Mouse (Mus musculus) ES-Bruce4 (cell line): ENCODE results near the gene Rab11fip3. TPM values are rescaled to one million over a fixed set of nuclear protein-coding genes. Genes with fewer than 3 reads are reported as not detected.

Experiments used
- H3K27ac ChIP-seq: 2 replicates; pipeline ENCODE4 v1.5.1; 2012; ENCODE audit warnings: low read length, inconsistent platforms; ENCODE audit not compliant: insufficient read depth
- H3K27me3 ChIP-seq: 2 replicates; pipeline ENCODE4 v1.6.1; 2012; ENCODE audit warnings: mild to moderate bottlenecking, low read length, inconsistent platforms; ENCODE audit not compliant: control insufficient read depth, poor library complexity, insufficient read depth, severe bottlenecking
- H3K36me3 ChIP-seq: 2 replicates; pipeline ENCODE4 v1.6.1; 2012; ENCODE audit warnings: inconsistent platforms, mild to moderate bottlenecking, low read length, moderate library complexity; ENCODE audit not compliant: control insufficient read depth, poor library complexity, insufficient read depth, severe bottlenecking
- H3K4me1 ChIP-seq: one replicate; pipeline ENCODE4 v1.8.1; 2011; ENCODE audit warnings: low read length; ENCODE audit not compliant: control insufficient read depth, insufficient read depth
- H3K4me3 ChIP-seq: 2 replicates; pipeline ENCODE4 v1.5.1; 2011; ENCODE audit warnings: low read depth, mild to moderate bottlenecking, low read length
- H3K9ac ChIP-seq: 2 replicates; pipeline ENCODE4 v1.6.1; 2012; ENCODE audit warnings: low read depth, mild to moderate bottlenecking, inconsistent platforms; ENCODE audit not compliant: poor library complexity, severe bottlenecking
- H3K9me3 ChIP-seq: replicated peaks from 2 replicates; pipeline ENCODE4 v1.6.1; 2012; ENCODE audit warnings: mild to moderate bottlenecking, low read length, inconsistent platforms; ENCODE audit not compliant: control insufficient read depth, poor library complexity, insufficient read depth, severe bottlenecking
- CTCF ChIP-seq: IDR thresholded peaks from one replicate; pipeline ENCODE4 v1.8.1; 2011; ENCODE audit warnings: low read depth, low read length
- EP300 ChIP-seq: IDR thresholded peaks from 2 replicates; pipeline ENCODE4 v1.6.1; 2011; ENCODE audit warnings: low read depth, low read length; ENCODE audit not compliant: insufficient read depth
- POLR2A ChIP-seq: IDR thresholded peaks from one replicate; pipeline ENCODE4 v1.8.1; 2011; ENCODE audit warnings: low read length; ENCODE audit not compliant: insufficient read depth
- polyA plus RNA-seq: library from polyadenylated mRNA; stranded (reverse); fragments of >200 nt; gene quantifications from 2 replicates; pipeline ENCODE4 v1.2.4, GENCODE M21; 2011; ENCODE audit warnings: low read depth; ENCODE audit not compliant: missing spikeins, insufficient read depth, insufficient read length

Gene Rab11fip3
- polyA plus RNA-seq, 1 experiment: 27.5 TPM

GRCm38 (mm10) chr17:25984556-25985305 is 84.6 kb downstream of the Rab11fip3 start:
- Histone ChIP-seq H3K27ac (no peak overlapping the region), H3K27me3 (no peaks in the 10 kb centered on the region), H3K9me3 (no peaks in the 10 kb centered on the region), H3K4me1 (peaks cover 2% of the 10 kb centered on the region), H3K4me3 (peak overlapping the region; percentile 86), H3K36me3 (no peaks in the 10 kb centered on the region), H3K9ac (peak overlapping the region; percentile 78)
- TF ChIP-seq EP300 (no peak), CTCF (no peak), POLR2A (no peak)

- Histone ChIP-seq H3K4me3 (no peak overlapping the region), H3K27me3 (no peaks in the 10 kb centered on the region), H3K4me1 (peaks cover 2% of the 10 kb centered on the region), H3K9ac (peak overlapping the region; percentile 78; the same call in 1 of the 2 replicates), H3K27ac (no peak overlapping the region), H3K9me3 (no peaks in the 10 kb centered on the region), H3K36me3 (no peaks in the 10 kb centered on the region)
- TF ChIP-seq CTCF: no peak
- TF ChIP-seq EP300: no peak
- no peak for TF ChIP-seq POLR2A
Observed at GRCm38 (mm10) chr17:25984066-25984465, 85.3 kb downstream of the Rab11fip3 start.

GRCm38 (mm10) chr17:25982913-25983312 is 86.4 kb downstream of the Rab11fip3 start:
- TF ChIP-seq POLR2A: no peak
- no peak for TF ChIP-seq EP300
- TF ChIP-seq CTCF: no peak
- Histone ChIP-seq H3K4me3 (no peak overlapping the region), H3K36me3 (no peaks in the 10 kb centered on the region), H3K4me1 (peaks cover 2% of the 10 kb centered on the region), H3K27ac (no peak overlapping the region), H3K9me3 (no peaks in the 10 kb centered on the region), H3K27me3 (no peaks in the 10 kb centered on the region), H3K9ac (no peak overlapping the region)

- H3K4me1 ChIP-seq: peaks cover 2% of the 10 kb centered on the region
- no peaks in the 10 kb centered on the region for H3K27me3 ChIP-seq
- H3K36me3 ChIP-seq: no peaks in the 10 kb centered on the region
- H3K4me3 ChIP-seq: no peak overlapping the region
- no peak overlapping the region for H3K9ac ChIP-seq
- no peak for TF ChIP-seq CTCF
- TF ChIP-seq POLR2A: no peak
- TF ChIP-seq EP300: no peak
- no peaks in the 10 kb centered on the region for H3K9me3 ChIP-seq
- no peak overlapping the region for H3K27ac ChIP-seq
Observed at GRCm38 (mm10) chr17:25980854-25981253, 88.5 kb downstream of the Rab11fip3 start.

- H3K4me1 ChIP-seq: peaks cover 2% of the 10 kb centered on the region
- H3K9ac ChIP-seq: no peak overlapping the region
Observed at GRCm38 (mm10) chr17:25979829-25980738, 89.3 kb downstream of the Rab11fip3 start.

More at GRCm38 (mm10) chr17:25979829-25980738, 89.3 kb downstream of the Rab11fip3 start:
- H3K27me3 ChIP-seq: no peaks in the 10 kb centered on the region
- no peak overlapping the region for H3K27ac ChIP-seq
- TF ChIP-seq CTCF (no peak), EP300 (no peak), POLR2A (no peak)
- no peak overlapping the region for H3K4me3 ChIP-seq
- H3K36me3 ChIP-seq: no peaks in the 10 kb centered on the region
- no peaks in the 10 kb centered on the region for H3K9me3 ChIP-seq
